Mouse (Mus musculus): ENCODE measurements around the gene Spaca3. TPM values are rescaled to one million over a fixed set of nuclear protein-coding genes. Genes with fewer than 3 reads are reported as not detected.

Spaca3 gene
- total RNA-seq, 2 experiments from 2014 or later, result not detected

DNA sequence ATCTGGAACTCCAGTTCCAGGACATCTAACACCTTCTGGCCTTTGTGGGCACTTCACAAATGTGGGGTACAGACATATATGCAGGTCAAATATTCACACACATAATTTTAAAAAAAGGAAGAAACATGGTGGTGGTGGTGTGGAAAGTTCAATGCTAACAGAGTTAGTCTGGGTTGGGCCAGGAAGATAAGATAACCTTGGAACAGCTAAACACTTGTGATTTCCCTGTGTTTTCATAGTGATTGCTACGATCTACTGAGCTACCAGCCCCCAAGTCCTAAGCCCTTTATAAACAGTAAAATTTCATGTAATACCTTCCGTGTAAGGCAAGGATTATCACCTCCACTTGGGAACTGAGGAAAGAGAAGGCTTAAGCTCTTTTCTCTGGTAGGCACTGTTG is 1.3 kb upstream of the Spaca3 start:
- no peak for DNase-seq
- intact Hi-C loops (cut with DNase I), result no loop called here

DNA sequence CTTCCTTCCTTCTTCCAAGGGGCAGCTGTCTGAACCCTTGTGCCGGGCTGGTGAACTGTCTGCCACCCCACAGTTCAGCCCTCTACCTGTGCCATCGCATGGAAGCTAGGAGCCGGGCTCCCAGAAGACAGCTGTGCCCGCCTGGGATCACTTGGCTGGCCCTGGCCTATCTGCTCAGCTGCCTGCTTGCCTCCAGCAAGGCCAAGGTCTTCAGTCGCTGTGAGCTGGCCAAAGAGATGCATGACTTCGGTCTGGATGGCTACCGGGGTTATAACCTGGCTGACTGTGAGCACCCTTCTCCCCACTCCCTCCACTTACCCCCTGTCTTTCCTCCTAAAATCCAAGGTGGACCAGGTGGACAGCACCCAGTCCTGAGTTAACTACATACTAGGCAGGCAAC is 4.8 kb downstream of the Spaca3 start:
- intact Hi-C loops (cut with DNase I), result no loop called here
- no peak for DNase-seq

DNA sequence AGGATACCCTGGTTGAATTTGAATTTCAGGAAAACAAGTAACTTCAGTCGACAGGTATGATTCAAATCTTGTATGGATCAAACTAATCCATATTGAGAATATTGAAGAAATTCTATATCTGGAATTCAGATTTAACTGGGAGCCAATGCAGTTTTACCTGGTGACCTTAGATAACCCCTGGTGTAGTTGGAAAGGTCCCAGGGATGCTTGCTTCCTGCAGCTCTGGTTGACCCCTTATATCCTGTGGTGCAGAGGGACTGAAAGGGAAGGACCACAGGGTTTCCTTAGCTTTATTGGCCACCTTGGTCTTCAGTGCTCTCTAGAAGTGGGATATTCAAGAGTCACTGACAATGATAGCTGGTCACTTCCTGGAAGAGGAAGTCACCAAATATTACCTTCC is 9.9 kb downstream of the Spaca3 start:
- intact Hi-C loops (cut with DNase I), result no loop called here
- DNase-seq, result no peak

DNA sequence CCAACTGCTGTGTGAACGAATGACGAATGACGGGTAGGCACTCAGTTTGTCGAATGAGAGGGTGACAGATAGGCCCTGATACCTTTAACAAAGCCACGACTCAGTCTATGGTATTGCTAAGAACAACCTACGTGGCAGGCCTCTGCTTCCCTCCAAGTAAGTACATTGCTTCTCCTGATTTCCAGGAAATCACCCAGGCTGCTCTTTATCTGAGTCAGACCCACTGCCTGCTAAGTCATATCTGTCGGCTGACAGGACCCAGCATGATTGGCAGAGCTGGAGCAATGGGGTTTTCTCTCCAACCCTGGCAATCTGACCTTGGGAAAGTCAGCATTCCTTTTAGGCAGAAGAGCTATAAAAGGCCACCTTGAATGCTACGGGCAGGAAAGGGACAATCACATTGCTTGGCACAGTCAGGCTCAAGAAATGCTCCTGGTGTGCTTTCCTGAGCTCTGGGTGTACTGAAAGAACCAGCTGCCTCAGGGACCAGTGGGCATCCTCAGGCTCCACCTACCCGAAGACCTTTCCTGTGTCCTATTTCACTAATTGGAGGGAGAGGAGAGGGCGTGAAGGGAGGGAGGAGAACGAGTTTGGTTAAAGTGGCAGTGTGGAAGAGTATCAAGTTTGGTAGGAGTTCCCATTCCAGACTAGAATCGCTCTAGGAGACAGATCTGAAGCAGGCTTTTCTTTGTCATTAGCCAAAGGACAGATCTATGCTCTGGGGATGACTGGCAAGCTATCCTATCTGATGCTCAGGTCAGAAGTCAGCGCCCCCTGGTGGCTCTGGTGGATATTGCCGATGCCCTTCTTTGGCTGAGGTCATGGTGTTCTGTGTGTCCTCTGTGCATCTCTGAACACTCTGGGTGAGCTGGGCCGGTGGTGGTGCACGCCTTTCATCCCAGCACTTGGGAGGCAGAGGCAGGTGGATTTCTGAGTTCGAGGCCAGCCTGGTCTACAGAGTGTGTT is 14.6 kb downstream of the Spaca3 start:
- intact Hi-C loops (cut with DNase I), result no loop called here
- DNase-seq, result peak; percentile 57 to 72

DNA sequence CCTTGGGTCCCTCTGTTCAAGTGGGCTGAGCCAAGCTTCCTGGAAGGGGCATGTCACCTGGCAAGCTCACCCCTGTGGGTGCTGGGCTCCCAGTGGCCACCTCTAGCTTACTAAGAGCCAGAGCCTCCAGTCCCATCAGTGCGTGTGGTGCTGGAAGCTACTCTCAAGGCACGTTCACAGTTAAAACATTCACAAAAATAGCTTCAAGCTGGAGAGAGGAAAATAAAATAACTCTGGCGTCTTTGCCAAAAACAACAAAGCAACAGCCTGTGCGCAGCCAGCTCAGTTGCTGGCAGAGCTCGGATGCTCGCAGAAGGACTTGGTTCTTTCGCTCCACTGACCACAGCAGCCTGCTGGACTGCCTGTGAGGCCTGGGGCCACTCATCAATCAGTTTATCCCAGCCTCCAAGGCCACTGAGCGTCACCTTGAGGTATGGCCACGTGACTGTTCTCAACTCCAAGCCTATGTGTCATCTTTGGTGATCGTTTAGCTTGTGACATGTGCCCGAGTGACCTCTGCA is 19.0 kb downstream of the Spaca3 start:
- intact Hi-C loops (cut with DNase I), result no loop called here
- peak; percentile 44 to 65 for DNase-seq

DNA sequence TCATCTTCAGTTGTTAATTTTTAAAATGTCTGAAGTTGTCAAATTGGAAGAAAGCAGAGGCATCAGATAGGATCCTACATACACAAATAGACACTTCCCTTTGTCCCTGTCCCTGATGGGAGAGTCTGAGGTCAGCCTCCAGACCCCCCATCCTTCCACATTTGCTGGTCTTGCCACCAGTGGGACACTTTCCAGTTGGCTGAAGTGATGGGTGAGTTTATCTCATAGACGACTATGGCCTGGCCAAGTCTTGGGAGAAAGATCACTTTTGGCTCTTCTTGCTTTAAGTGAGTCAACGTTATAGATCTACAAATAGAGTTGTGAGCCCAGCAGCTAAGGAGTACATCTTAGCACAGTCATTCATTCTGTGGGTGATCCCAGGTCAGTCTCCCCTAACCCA is 19.9 kb downstream of the Spaca3 start:
- intact Hi-C loops (cut with DNase I), result no loop called here
- peak; percentile 7 to 23 for DNase-seq

DNA sequence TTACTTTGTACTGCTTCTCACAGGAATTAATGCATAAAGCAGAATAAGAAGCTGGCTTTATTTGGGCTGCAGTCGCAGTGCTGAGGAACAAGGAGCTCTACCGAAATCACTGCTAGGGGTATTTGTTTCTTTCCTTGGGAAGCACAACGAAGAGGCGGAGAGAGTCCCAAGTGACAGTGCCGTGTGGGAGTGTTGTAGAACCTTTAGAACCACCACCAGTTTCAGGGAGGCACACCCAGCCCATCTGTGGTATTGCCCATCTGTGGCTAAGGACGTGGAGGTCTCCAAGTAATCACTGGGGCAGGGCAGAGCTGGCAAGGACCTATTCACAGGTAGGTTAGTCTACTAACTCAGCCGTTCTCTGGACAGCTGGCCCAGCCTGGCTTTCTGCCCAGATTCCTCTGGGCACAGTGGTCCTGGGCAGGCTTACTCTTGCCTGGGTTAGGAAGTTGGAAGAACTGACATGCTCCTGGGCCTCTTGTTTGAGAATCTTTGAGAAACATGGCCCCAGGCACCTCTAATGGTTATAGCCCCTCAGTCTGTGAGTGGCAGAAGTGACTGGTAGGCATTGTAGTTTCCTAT is 24.2 kb downstream of the Spaca3 start:
- no peak for DNase-seq
- intact Hi-C loops (cut with DNase I), result no loop called here

DNA sequence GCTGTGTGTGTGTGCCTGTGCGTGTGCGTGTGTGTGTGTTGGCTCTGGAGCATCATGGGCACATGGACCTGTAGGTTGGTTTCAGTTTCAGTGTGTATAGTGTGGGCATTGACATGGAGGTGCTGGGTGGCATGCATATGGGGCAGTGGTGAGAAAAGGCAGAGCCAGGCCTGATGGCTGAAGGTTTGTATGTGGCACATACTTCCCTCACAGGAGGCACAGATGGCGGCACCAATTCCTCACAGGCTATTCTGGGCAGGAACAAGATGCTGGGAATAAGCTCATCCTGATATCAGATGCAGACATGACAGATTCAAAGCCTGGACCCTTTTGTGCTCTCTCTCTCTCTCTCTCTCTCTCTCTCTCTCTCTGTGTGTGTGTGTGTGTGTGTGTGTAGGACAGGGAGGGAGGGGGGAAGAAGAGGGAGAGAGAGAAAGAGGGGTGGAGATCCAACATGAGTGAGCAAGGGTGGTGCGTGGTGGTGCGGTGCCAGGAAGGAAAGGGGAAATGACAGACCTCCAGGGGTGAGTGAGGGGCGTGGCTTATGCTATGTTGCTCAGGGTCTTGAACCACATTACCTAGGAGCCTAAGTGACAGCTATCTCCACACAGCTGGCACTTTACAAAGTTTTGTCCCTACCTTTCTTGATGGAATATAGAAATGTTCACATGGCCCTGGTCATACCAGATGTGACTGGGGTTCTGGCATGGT is 26.5 kb downstream of the Spaca3 start:
- no peak for DNase-seq
- intact Hi-C loops (cut with DNase I), result no loop called here

DNA sequence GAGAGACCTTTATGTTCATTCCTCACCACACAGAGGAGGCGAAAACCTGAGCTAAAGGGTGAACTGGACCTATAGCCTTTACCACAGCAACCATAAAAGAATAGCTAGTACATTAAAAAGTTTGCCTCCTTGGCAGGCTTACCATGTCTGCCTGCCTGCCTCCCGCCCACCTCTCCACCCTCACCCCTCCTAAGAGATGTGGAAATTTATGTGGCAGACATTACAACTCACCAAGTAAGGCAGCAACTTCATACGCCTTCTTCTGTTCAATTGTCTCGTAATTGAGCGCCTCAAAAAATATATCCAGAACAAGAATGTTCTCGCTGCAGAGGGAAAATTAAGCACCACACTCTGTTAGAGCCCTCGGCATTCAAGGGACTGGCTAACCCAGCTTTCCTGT is 28.2 kb downstream of the Spaca3 start:
- DNase-seq, result no peak
- intact Hi-C loops (cut with DNase I), result no loop called here

DNA sequence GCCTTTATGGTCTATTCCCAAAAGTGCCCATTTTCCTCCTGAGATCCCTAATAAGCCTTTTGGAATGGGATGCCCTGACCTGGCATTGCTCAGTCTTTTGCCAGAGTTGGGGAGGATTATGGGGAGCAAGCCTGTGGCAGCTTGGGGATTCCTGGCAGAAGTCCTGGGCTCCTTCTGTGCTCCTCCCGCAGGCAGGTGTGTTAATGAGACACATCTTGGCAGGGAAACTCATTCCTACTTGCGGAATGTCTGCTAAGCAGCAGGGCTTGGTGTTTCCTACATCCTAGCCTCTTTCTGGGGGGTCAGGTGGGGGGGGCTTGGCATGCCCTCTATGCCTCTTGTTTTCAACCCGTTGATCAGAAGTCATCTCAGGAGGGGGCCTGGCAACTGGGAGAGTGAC is 28.9 kb downstream of the Spaca3 start:
- intact Hi-C loops (cut with DNase I), result no loop called here
- DNase-seq, result no peak

DNA sequence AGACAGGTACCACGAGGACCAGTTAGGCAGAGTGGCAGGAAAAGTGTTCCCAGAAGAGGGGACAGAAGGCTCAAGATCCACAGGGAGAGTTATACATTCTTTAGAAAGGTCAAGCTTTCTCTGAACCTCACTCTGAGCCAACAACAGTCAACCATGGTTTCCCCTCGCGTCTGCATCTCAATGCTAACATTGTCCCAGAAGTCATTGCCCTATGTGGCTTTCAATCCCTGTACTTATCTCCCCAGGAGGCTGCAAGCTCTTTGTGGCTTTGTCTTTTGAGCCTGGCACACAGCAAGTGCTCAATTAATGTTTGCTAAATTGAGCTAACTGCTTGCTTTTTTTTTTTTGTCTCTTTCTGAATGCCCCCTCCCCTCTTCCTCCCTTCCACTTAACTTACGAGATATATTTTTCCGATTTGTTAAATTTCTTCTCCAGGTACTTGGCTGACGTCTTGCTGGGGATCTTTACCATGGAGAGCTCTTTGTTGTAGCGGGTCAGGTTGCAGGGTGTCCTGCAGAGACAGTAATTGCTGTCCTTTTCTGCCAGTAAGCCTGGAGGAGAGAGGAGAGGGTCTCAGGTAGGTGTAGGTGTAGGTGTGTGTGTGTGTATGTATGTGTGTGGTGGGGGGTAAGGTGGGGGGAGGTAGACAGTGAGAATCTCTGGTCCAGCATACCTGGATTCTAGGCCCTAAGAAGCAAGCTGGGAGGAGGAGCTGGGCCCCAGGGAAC is 31.3 kb downstream of the Spaca3 start:
- intact Hi-C loops (cut with DNase I), result no loop called here
- no peak for DNase-seq

DNA sequence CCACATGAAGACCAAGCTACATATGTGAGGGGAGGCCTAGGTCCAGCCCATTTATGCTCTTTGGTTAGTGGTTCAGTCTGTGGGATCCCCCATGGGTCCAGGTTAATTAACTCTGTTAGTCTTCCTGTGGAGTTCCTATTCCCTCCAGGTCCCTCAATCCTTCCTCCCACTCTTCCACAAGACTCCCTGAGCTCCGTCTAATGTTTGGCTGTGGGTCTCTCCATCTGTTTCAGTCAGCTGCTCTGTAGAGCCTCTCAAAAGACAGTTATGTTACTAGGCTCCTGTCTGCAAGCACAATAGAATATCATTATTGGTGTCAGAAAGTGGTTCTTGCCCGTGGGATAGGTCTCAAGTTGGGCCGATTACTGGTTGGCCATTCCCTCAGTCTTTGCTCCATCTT is 37.7 kb downstream of the Spaca3 start:
- DNase-seq, result no peak
- intact Hi-C loops (cut with DNase I), result no loop called here

DNA sequence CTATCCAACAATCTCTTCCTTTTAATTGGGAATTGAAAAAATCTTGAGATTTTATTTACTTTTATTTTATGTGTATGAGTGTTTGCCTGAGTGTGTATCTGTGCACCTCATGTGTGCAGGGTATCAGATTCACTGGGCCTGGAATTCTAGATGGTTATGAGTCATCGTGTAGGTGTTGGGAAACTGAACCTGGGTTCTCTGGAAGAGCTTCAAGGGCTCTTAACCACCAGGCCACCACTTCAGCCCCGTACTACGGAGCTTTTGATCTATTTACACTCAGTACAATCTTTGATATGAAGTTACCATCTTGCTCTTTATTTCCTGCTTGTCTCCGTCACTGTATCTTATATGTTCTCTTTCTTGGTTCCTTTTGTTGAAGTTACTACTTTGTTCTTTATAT is 42.4 kb downstream of the Spaca3 start:
- intact Hi-C loops (cut with DNase I), result loop anchor here (10.0 kb wide), 1 partner anchor 474 kb away; no protein-coding TSS in a partner anchor

DNA sequence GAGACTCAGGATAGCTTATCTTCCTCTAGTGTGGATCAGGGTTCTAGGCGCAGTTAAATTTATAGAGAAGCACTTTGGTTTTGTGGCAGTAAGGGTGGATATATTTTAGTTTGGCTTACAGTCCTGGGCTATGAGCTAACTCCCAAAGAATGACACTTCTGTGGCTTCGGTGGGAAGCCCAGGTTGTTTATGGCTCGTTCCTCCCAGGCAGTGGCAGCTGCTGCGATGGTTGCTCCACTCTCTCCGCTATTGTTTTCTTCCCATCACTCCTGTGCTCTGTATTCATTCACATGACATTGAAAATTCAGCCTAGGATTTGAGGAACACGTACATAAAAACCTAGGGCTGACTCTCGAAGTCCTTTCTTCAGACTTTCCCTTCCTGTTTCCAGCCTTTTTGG is 44.5 kb downstream of the Spaca3 start:
- intact Hi-C loops (cut with DNase I), result loop anchor here (10.0 kb wide), 1 partner anchor 472 kb away; no protein-coding TSS in a partner anchor
- DNase-seq, result no peak

More for the DNA sequence above, 42.4 kb downstream of the Spaca3 start:
- DNase-seq, result no peak

DNA sequence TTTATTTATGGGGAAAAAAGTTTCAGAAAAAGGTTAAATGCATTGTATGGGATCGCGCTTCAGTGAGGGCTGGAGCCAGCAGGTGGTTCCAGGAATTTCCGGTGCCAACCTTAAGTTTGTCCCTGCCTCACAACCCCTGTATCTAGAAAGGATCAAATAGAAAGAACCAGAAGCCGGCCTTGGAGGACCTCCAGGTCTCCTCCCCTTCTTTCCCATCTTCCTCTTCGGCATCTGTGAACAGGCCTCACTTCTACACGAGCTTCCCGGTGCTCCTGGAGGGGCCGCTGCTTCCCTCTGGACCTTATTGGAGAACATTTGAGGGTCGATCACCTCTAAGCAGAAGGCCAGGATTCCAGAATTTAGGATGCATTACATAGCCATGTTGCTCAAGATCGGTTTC is 45.3 kb downstream of the Spaca3 start:
- DNase-seq, result no peak
- intact Hi-C loops (cut with DNase I), result loop anchor here (10.0 kb wide), 1 partner anchor 471 kb away; no protein-coding TSS in a partner anchor

DNA sequence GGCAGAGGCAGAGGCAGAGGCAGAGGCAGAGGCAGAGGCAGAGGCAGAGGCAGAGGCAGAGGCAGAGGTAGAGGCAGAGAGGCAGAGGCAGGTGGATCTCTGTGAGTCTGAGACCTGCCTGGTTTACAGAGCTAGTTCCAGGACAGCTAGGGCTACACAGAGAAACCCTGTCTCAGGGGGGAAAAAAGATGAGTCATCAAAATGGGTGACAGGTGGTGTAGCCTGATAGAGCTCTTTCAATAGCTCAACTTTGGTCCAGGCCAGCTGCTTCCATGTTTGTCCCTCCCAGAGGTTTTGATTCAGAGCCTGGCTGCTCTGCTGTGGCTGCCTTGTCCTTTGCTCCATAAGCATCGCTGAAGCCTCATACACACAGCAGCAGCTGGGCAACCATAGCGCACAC is 46.4 kb downstream of the Spaca3 start:
- intact Hi-C loops (cut with DNase I), result loop anchor here (10.0 kb wide), 1 partner anchor 470 kb away; no protein-coding TSS in a partner anchor
- DNase-seq, result no peak

DNA sequence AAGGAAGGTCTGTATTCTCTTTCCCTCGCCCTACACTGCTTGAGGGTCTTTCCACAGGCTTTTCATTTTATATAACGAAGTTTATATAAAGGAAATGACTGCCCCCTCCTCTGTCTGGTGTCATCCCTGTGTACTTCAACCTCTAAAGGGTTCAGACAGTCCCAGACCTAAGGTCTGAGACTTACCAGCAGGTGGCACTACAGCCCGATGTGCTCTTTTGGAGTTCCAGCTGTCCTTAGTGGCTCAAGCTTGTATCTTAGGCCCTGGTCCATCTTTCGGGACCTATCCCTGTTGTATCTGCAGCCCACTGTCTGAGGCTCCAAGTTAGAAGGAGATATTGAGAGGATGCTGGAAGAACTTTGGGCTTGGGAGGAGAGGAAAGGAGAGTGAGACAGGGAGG is 48.3 kb downstream of the Spaca3 start:
- intact Hi-C loops (cut with DNase I), result loop anchor here (2.0 to 10.0 kb wide), 3 partner anchors 468 to 706 kb away; no protein-coding TSS in a partner anchor
- DNase-seq, result peak; percentile 58 to 76

DNA sequence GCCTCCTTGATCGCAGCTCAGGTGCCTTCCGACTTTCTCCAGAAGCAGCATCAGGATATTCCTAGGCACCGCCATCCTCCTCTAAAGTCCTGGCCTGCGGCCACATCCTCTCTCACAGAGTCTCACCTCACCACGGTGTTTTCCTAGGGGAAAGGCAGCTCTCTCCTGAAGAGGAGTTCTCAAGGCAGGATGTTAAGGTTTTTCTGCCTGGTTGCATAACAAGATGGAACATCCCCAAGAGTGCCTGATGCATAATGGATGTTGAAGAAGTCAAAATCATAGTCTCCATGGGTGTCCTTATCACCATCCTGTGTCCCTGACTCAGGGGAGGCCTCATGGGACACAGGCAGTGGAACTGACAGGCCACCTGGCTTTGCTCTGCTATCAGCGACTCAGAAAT is 49.7 kb downstream of the Spaca3 start:
- DNase-seq, result no peak
- intact Hi-C loops (cut with DNase I), result loop anchor here (2.0 to 10.0 kb wide), 3 partner anchors 467 to 705 kb away; no protein-coding TSS in a partner anchor

DNA sequence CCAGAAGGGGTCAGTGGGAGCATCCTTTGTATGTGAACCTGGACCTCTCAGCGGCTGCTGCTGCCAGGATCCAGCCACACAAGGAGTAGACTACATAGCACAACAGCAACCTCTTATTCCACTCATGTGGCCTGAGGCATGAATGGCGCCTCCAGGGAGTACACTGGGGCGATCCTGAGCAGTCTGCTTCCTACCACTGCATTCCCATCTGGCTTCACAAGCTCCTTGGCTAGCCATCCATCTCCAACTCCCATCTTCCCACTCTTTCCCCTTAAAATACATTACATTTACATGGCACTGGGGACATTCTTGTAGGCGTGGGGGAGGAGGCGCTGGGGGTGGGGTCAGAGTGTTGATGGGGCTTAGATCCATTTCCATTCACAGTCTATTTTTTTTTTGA is 54.6 kb downstream of the Spaca3 start:
- intact Hi-C loops (cut with DNase I), result no loop called here

DNA sequence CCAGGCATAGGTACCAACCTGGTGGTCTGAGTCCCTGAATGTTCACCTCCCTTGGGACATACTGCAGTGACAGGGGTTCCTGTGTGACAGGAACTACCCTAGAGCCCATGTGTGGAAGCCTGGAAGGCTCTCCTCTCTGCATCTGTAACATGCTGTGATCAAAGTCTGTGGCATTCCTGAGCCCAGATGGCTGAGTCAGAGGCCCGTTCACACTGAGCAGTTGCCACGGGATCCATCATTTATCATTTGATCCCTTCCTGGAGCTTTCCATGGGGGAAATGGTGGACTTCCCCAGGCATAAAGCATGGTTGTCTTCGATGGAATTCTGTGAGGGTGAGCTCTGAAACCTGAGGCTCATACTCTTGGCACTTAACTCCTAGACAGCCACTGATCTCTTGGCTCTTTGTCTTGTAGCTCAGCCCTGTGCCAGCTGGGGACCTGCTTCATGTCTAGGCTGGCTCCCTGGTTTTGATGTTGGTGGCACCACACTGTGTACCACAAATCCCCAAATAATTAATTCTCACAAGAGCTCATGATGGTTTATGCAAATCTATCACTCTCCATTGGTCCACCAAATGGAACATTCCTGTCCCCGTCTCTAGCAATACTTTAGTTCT is 55.4 kb downstream of the Spaca3 start:
- no peak for DNase-seq
- intact Hi-C loops (cut with DNase I), result no loop called here

More for the DNA sequence above, 54.6 kb downstream of the Spaca3 start:
- DNase-seq, result no peak
